Mouse (Mus musculus) kidney, postnatal 0 days (tissue): ENCODE results near the gene Msh5. TPM values are rescaled to one million over a fixed set of nuclear protein-coding genes. Genes with fewer than 3 reads are reported as not detected.
A peak's percentile ranks its signal among the peaks of the same experiment; 100 is the strongest.

Experiments
- ATAC-seq: fragments of 200-750 bp; cut with Nextera tagmentation; replicated peaks from 2 replicates; pipeline ENCODE4 v1.8.0; 2017; ENCODE audit warnings: low read depth, moderate number of reproducible peaks, moderate TSS enrichment, moderate library complexity; ENCODE audit not compliant: low FRiP score
- DNase-seq: peaks from one replicate; pipeline ENCODE4 v3.0.0-alpha.2; 2016; ENCODE audit warnings: low spot score
- H3K27ac ChIP-seq: fragments of 300-500 bp; sonication (generic); 2 replicates; pipeline ENCODE4 v1.5.1; 2014; ENCODE audit warnings: mild to moderate bottlenecking
- H3K27me3 ChIP-seq: fragments of 300-500 bp; sonication (generic); 2 replicates; pipeline ENCODE4 v1.6.1; 2014; ENCODE audit warnings: low read length, mixed read lengths; ENCODE audit not compliant: insufficient read depth
- H3K36me3 ChIP-seq: fragments of 300-500 bp; sonication (generic); 2 replicates; pipeline ENCODE4 v1.6.1; 2014; ENCODE audit warnings: low read length, mixed read lengths; ENCODE audit not compliant: insufficient read depth
- H3K4me1 ChIP-seq: fragments of 300-500 bp; sonication (generic); replicated peaks from 2 replicates; pipeline ENCODE4 v1.6.1; 2014; ENCODE audit warnings: antibody characterized with exemption, low read length, mixed read lengths; ENCODE audit not compliant: insufficient read depth
- H3K4me2 ChIP-seq: fragments of 300-500 bp; sonication (generic); 2 replicates; pipeline ENCODE4 v1.6.1; 2014; ENCODE audit warnings: mild to moderate bottlenecking, low read length, moderate library complexity, mixed read lengths
- H3K4me3 ChIP-seq: fragments of 300-500 bp; sonication (generic); replicated peaks from 2 replicates; pipeline ENCODE4 v1.5.1; 2014; ENCODE audit warnings: low read depth, low read length
- H3K9ac ChIP-seq: fragments of 300-500 bp; sonication (generic); 2 replicates; pipeline ENCODE4 v1.6.1; 2014; ENCODE audit warnings: low read depth, low read length
- H3K9me3 ChIP-seq: fragments of 300-500 bp; sonication (generic); replicated peaks from 2 replicates; pipeline ENCODE4 v1.6.1; 2016; ENCODE audit warnings: low read length, inconsistent platforms, mixed read lengths
- CTCF ChIP-seq: IDR thresholded peaks from 2 replicates; pipeline ENCODE4 v1.5.1; 2016; ENCODE audit warnings: antibody characterized with exemption, low read depth, mild to moderate bottlenecking, moderate library complexity
- WGBS: fragments of 180-500 bp; shearing (Covaris S2); extraction: QIAGEN DNeasy Blood & Tissue Kit; methylation state at CpG from one replicate; pipeline ENCODE4 v1.1.7; 2014; 5-methylcytosine and 5-hydroxymethylcytosine counted together
- polyA plus RNA-seq: library from polyadenylated mRNA; unstranded; fragments of >200 nt; fragmentation: Nextera tagmentation; extraction: Ambion mirVana; gene quantifications from 2 replicates; pipeline ENCODE4 v1.2.1, GENCODE M21; 2015

The Msh5 gene
- polyA plus RNA-seq, 1 experiment from 2014 or later = 2.7 TPM

GRCm38 (mm10) chr17:35024691-35025488 lies 21.7 kb downstream of the Msh5 start:
- Histone ChIP-seq H3K4me1 (no peaks in the 10 kb centered on the region), H3K9ac (no peak overlapping the region), H3K27me3 (no peaks in the 10 kb centered on the region), H3K4me3 (no peak overlapping the region), H3K36me3 (no peaks in the 10 kb centered on the region), H3K9me3 (no peaks in the 10 kb centered on the region), H3K4me2 (no peak overlapping the region), H3K27ac (no peak overlapping the region)
- ATAC-seq = no peak
- 54% methylated on average over 7 of the region's 10 CpGs for WGBS
- TF ChIP-seq CTCF = no peak
- no peak for DNase-seq

GRCm38 (mm10) chr17:35024261-35024660 lies 22.3 kb downstream of the Msh5 start:
- DNase-seq = no peak
- Histone ChIP-seq H3K9ac (no peak overlapping the region), H3K4me1 (no peaks in the 10 kb centered on the region), H3K4me2 (no peak overlapping the region), H3K36me3 (no peaks in the 10 kb centered on the region), H3K27me3 (no peaks in the 10 kb centered on the region), H3K9me3 (no peaks in the 10 kb centered on the region), H3K27ac (no peak overlapping the region), H3K4me3 (no peak overlapping the region)
- 62% methylated on average over 13 of the region's 13 CpGs for WGBS
- TF ChIP-seq CTCF = no peak
- ATAC-seq = no peak

GRCm38 (mm10) chr17:35023756-35024155 lies 22.8 kb downstream of the Msh5 start:
- Histone ChIP-seq H3K36me3 (no peaks in the 10 kb centered on the region), H3K9me3 (no peaks in the 10 kb centered on the region), H3K9ac (no peak overlapping the region), H3K4me3 (no peak overlapping the region), H3K4me1 (no peaks in the 10 kb centered on the region), H3K27ac (no peak overlapping the region), H3K4me2 (no peak overlapping the region), H3K27me3 (no peaks in the 10 kb centered on the region)
- DNase-seq = no peak
- no peak for TF ChIP-seq CTCF
- no peak for ATAC-seq
- 74% methylated on average over 4 of the region's 4 CpGs for WGBS

- ATAC-seq = no peak
- TF ChIP-seq CTCF = no peak
- no peak overlapping the region for H3K4me2 ChIP-seq
- H3K27me3 ChIP-seq = no peaks in the 10 kb centered on the region
- H3K9ac ChIP-seq = no peak overlapping the region
- no peak overlapping the region for H3K27ac ChIP-seq
- no peaks in the 10 kb centered on the region for H3K36me3 ChIP-seq
- DNase-seq = no peak
- no peaks in the 10 kb centered on the region for H3K9me3 ChIP-seq
- H3K4me3 ChIP-seq = no peak overlapping the region
- 82% methylated on average over 5 of the region's 5 CpGs for WGBS
- H3K4me1 ChIP-seq = no peaks in the 10 kb centered on the region
These were observed 23.3 kb downstream of the Msh5 start for GRCm38 (mm10) chr17:35023221-35023620.

- Histone ChIP-seq H3K4me3 (no peak overlapping the region), H3K36me3 (no peaks in the 10 kb centered on the region), H3K9me3 (no peaks in the 10 kb centered on the region), H3K4me1 (no peaks in the 10 kb centered on the region), H3K27ac (0 out of 2 replicates have a peak overlapping the region, but pooled peaks have one; percentile 71), H3K27me3 (no peaks in the 10 kb centered on the region), H3K9ac (no peak overlapping the region), H3K4me2 (no peak overlapping the region)
- TF ChIP-seq CTCF = no peak
- DNase-seq = no peak
- WGBS = 94% methylated on average over 8 of the region's 8 CpGs
- ATAC-seq = no peak
These were observed 23.9 kb downstream of the Msh5 start for GRCm38 (mm10) chr17:35022541-35023060.

- TF ChIP-seq CTCF = peak; percentile 33; the same call in 1 of the 2 replicates
- Histone ChIP-seq H3K4me3 (no peak overlapping the region), H3K4me2 (no peak overlapping the region; the same call in 1 of the 2 replicates), H3K9me3 (no peaks in the 10 kb centered on the region), H3K4me1 (no peaks in the 10 kb centered on the region), H3K27ac (peak overlapping the region; percentile 71), H3K36me3 (no peaks in the 10 kb centered on the region), H3K27me3 (no peaks in the 10 kb centered on the region), H3K9ac (no peak overlapping the region)
- 50% methylated on average over 6 of the region's 6 CpGs for WGBS
- DNase-seq (peak; percentile 54), ATAC-seq (no peak)
These were observed 24.6 kb downstream of the Msh5 start for GRCm38 (mm10) chr17:35021842-35022477.
